Mouse (Mus musculus) adrenal gland, adult 10 weeks (tissue): ENCODE results near the gene Nt5c1a. TPM values are rescaled to one million over a fixed set of nuclear protein-coding genes. Genes with fewer than 3 reads are reported as not detected.

Experiments
- polyA plus RNA-seq: library from polyadenylated mRNA; stranded (reverse); fragments of 350-450 nt; fragmentation: Illumina TruSeq; extraction: RNeasy Lipid Tissue Mini Kit (QIAGEN cat#74804); gene quantifications from one replicate; pipeline ENCODE4 v1.2.3, GENCODE M21; 2014; ENCODE audit warnings: low read depth, low replicate concordance

Gene Nt5c1a
- 2.0 TPM for polyA plus RNA-seq

GRCm38 (mm10) chr4:123201186-123202093 is at the start of gene Nt5c1a:
Gene Nt5c1a (plus strand): TSS chr4:123201504.

DNA sequence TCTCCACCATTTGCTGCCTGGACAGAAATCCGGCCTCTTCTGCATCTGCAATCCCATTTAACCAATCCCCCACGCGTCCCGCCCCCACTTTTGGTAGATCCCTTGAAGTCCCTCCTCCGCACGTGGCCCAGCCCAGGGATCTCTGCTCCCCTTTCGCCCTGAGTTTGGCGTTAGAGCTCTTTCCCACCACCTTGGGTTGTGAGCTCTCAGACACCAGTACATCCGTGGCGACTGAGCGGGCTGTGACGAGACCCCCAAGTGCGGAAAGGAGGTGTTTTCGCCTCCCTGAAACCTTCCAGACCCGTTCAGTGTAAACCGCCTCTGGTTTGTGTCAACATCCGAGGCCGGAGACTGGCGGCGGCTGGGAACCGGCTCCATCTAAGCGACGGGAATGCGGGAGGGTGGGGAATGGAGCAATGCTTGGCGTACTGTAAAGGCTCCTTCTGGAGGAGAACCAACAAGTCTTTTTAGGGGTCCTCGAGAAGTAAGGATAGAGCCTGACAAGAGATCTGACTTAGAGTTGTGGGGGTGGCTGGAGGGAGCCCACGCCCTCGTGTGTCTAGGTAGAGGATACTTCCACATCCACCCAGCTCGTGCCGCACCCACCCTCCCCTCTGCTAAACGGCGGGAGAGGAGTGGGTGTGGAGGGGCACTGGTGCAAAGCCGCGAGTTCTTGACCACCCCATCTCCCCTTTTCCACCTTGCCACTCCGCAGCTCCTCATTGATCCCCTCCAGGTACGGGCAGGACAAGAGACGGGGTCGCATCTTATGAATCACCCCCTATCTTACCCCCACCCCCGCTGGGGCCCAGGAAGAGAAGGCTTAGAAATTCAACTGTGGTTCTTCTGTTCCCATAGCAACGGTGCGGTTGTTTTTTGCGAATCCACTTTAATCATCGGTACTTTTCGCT is 18.7 kb upstream of the Nt5c1a start, which contains the start of gene Hpcal4:
Gene Hpcal4 (plus strand): TSS at position 900 of the 911 bp plus-strand sequence.

GRCm38 (mm10) chr4:123233492-123234084 is 32.3 kb downstream of the Nt5c1a start, which contains the start of gene Heyl:
Gene Heyl (plus strand): TSS chr4:123233556.

DNA sequence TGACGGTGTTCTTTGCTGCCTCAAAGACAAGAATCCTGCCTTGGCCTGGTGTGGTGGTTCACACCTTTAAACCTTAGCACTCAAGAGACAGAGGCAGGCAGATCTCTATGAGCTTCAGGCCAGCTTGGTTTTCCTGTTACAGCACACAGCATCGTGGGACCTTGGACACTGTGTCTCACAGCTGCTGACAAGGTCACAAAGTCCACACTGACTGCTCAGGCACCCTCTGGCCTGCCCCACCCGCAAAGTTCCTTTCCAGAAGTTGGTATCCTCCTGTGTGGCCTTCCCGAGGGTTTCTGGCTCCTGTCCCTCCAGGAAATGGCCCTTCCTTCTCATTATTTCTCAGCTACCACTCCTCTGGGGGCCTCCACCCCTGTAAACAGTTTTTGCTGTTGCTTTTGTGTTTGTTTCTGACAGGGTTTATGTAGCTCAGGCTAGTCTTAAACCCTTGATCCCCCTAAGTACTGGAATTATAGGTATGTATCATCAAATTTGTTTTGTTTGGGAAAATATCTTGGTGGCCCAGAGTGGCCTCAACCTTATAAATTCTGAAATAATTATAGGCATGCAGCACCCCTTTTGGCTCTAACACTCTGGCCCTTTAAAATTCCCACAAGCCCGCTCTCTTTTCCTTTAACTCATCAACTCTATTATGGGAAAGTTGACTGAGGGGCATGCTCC is 60.6 kb downstream of the Nt5c1a start, which contains the start of gene Pabpc4:
Gene Pabpc4 (plus strand): TSS at position 631 of the 681 bp plus-strand sequence.

Other genes starting within 250 kb of the Nt5c1a start
- 0.35 TPM for gene Mfsd2a, start 240.3 kb upstream of the Nt5c1a start, polyA plus RNA-seq
- 0.23 TPM for gene Mycl, start 205.9 kb upstream of the Nt5c1a start, polyA plus RNA-seq
- 24.0 TPM for gene Trit1, start 184.9 kb upstream of the Nt5c1a start, polyA plus RNA-seq
- gene Bmp8b, start 96.3 kb upstream of the Nt5c1a start, polyA plus RNA-seq = not detected
- gene Oxct2b, start 85.2 kb upstream of the Nt5c1a start, polyA plus RNA-seq = not detected
- 24.7 TPM for gene Ppie, start 61.6 kb upstream of the Nt5c1a start, polyA plus RNA-seq
- 2.1 TPM for gene Hpcal4, start 18.3 kb upstream of the Nt5c1a start, polyA plus RNA-seq
- gene Heyl, start 32.1 kb downstream of the Nt5c1a start, polyA plus RNA-seq = 2.4 TPM
- gene Pabpc4, start 60.8 kb downstream of the Nt5c1a start, polyA plus RNA-seq = 27.8 TPM
- not detected for gene Oxct2a, start 122.1 kb downstream of the Nt5c1a start, polyA plus RNA-seq
- gene Bmp8a, start 141.7 kb downstream of the Nt5c1a start, polyA plus RNA-seq = not detected